Mouse (Mus musculus) liver, embryonic 14.5 days (tissue): ENCODE data around the gene H2afy. TPM values are rescaled to one million over a fixed set of nuclear protein-coding genes. Genes with fewer than 3 reads are reported as not detected.

Source experiments
- ATAC-seq: fragments of 200-750 bp; cut with Nextera tagmentation; 2 replicates; pipeline ENCODE4 v1.8.0; 2017; ENCODE audit warnings: moderate number of reproducible peaks, mild to moderate bottlenecking, moderate library complexity; ENCODE audit not compliant: insufficient read depth
- DNase-seq, 3 experiments: peaks; one replicate each; pipeline ENCODE4 v3.0.0-alpha.2; 2012 to 2013; ENCODE audit warnings: low read depth in 3 of 3, low spot score in 3 of 3
- H3K27ac ChIP-seq: fragments of 300-500 bp; sonication (generic); 2 replicates; pipeline ENCODE4 v1.5.1; 2014; ENCODE audit warnings: moderate library complexity, mild to moderate bottlenecking, control low read depth, inconsistent platforms
- H3K27me3 ChIP-seq: fragments of 300-500 bp; sonication (generic); 2 replicates; pipeline ENCODE4 v1.6.1; 2014; ENCODE audit warnings: mild to moderate bottlenecking, low read length, moderate library complexity; ENCODE audit not compliant: control insufficient read depth, insufficient read depth
- H3K36me3 ChIP-seq: fragments of 300-500 bp; sonication (generic); replicated peaks from 2 replicates; pipeline ENCODE4 v1.6.1; 2014; ENCODE audit warnings: low read depth; ENCODE audit not compliant: control insufficient read depth, insufficient read depth
- H3K4me1 ChIP-seq, 2 experiments: fragments of 200-500 bp in 1 of 2; fragments of 300-500 bp in 1 of 2; sonication (generic) in 1 of 2; replicated peaks; 2 replicates each; pipeline ENCODE4 v1.6.1; 2012 to 2014; ENCODE audit warnings: antibody characterized with exemption in 1 of 2, inconsistent platforms in 1 of 2, low read length in 1 of 2; ENCODE audit not compliant: control insufficient read depth in 2 of 2, insufficient read depth in 2 of 2
- H3K4me2 ChIP-seq: fragments of 300-500 bp; sonication (generic); 2 replicates; pipeline ENCODE4 v1.6.1; 2014; ENCODE audit warnings: low read depth, mild to moderate bottlenecking, control low read depth, moderate library complexity
- H3K4me3 ChIP-seq, 2 experiments: fragments of 200-500 bp in 1 of 2; fragments of 300-500 bp in 1 of 2; sonication (generic) in 1 of 2; 2 replicates each; pipeline ENCODE4 v1.5.1; 2012 to 2014; ENCODE audit warnings: low read depth in 2 of 2, low read length in 2 of 2, mild to moderate bottlenecking in 2 of 2, control low read depth in 1 of 2, inconsistent platforms in 1 of 2, moderate library complexity in 1 of 2; ENCODE audit not compliant: insufficient read depth in 1 of 2
- H3K9ac ChIP-seq: fragments of 300-500 bp; sonication (generic); replicated peaks from 2 replicates; pipeline ENCODE4 v1.6.1; 2014; ENCODE audit warnings: mild to moderate bottlenecking, control low read depth, moderate library complexity
- H3K9me3 ChIP-seq: fragments of 300-500 bp; sonication (generic); 2 replicates; pipeline ENCODE4 v1.6.1; 2016; ENCODE audit warnings: low read length, mixed read lengths; ENCODE audit not compliant: control insufficient read depth
- CTCF ChIP-seq: IDR thresholded peaks from 2 replicates; pipeline ENCODE4 v1.5.1; 2016; ENCODE audit warnings: antibody characterized with exemption, low read depth, control low read depth
- EP300 ChIP-seq: IDR thresholded peaks from 2 replicates; pipeline ENCODE4 v1.6.1; 2016; ENCODE audit warnings: antibody characterized with exemption, low read depth
- WGBS: fragments of 180-500 bp; shearing (Covaris S2); extraction: QIAGEN DNeasy Blood & Tissue Kit; methylation state at CpG from one replicate; pipeline ENCODE4 v1.1.7; 2014; ENCODE audit not compliant: insufficient replicate concordance; 5-methylcytosine and 5-hydroxymethylcytosine counted together
- polyA plus RNA-seq, 2 experiments: library from polyadenylated mRNA; depleted of rRNA in 1 of 2; stranded (reverse) in 1 of 2; unstranded in 1 of 2; fragments of >200 nt; fragmentation: Nextera tagmentation in 1 of 2; extraction: Ambion mirVana in 1 of 2; gene quantifications; 2 replicates each; pipeline versions ENCODE4 v1.2.1 to v1.2.3; 2012 to 2014

The H2afy gene
- polyA plus RNA-seq, 2 experiments: 68.7 to 79.0 TPM

DNA sequence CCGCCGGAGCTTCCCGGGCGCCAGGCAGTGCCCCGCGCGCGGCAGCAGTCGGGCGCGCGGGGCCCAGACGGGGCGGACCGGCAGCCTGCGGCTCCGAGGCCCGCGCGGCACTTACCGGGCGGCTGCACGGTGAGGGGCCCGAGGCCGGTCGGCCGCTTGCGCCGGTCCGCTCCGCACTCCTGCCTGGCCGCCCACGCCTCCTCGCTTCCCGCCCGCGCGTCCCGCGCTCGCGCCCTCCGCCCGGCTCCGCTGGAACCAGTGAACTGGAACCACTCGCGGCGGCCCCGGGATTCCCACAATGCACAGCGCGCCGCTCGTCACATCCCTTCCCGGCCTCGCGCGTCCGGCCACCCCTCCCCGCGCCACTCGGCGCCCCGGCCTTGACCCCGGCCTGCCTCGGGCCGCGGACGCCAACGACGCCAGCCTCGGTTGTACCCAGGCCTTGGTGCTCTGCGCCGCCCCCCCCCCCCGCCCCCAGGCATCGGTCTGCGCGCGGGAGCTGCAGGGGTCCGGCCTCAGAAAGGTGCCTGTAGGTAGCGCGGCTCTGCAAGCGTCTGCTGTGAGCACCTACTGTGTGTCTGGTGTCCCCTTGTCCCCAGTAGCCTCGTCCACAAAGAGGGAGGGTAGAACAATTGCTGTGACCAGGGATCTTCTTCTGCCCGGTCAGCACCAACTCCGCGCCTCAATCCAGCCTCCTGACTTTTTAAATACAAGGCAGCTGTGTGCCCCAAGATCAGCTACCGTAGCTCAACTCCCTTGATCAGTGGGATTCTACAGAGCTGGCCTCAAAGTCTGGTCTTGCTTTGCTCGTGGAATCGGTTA lies 719 bp downstream of the H2afy start:
- Histone ChIP-seq H3K36me3 (no peaks in the 10 kb centered on the region), H3K4me1 (peaks cover 0 to 14% of the 10 kb centered on the region in 2 experiments), H3K4me2 (peak overlapping the region; percentile 90), H3K9me3 (no peaks in the 10 kb centered on the region), H3K9ac (peak overlapping the region; percentile 88), H3K4me3 (peak overlapping the region; percentile 82 to 88), H3K27me3 (no peaks in the 10 kb centered on the region), H3K27ac (peak overlapping the region; percentile 18; the same call in 1 of the 2 replicates)
- WGBS: 2% methylated on average over 89 of the region's 89 CpGs
- DNase-seq (peak; percentile 52 to 58 (median 53)), ATAC-seq (peak; percentile 85)
- no peak for TF ChIP-seq EP300
- no peak for TF ChIP-seq CTCF

DNA sequence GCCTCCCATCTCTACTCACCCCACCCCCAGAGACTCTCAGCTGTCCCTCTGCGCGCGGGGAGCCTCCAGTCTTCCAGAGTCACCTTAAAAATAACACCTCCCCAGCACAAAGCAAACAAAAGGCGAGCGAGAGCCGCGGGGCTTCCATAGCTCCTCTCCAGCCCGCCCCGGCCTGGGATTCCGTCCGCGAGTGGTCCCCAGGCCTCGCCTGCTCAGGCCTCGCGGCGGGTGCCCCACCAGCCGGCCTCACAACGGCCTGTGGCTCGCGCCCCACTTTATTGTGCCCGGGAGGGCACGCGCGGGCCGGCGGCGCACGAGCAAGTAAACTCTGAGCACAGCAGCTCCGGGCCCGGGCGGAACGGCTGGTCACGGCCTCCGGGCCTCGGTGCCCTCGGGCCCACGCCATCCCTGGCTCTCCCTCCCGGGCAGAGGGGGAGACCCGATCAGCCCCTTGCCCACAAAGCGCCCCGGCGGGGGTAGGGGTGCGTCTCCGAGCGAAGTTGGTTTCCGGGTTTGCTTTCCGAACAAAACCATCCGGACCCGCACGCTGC lies 1.5 kb downstream of the H2afy start:
- under 1% methylated on average over 50 of the region's 50 CpGs for WGBS
- no peak for DNase-seq
- peak; percentile 42 for ATAC-seq
- Histone ChIP-seq H3K9me3 (no peaks in the 10 kb centered on the region), H3K4me2 (peak overlapping the region; percentile 90), H3K4me3 (peak overlapping the region; percentile 82 to 88), H3K36me3 (no peaks in the 10 kb centered on the region), H3K9ac (peak overlapping the region; percentile 88), H3K4me1 (peaks cover 0 to 14% of the 10 kb centered on the region in 2 experiments), H3K27ac (peak overlapping the region; percentile 18; the same call in 1 of the 2 replicates), H3K27me3 (no peaks in the 10 kb centered on the region)
- TF ChIP-seq EP300 (no peak), CTCF (no peak)

DNA sequence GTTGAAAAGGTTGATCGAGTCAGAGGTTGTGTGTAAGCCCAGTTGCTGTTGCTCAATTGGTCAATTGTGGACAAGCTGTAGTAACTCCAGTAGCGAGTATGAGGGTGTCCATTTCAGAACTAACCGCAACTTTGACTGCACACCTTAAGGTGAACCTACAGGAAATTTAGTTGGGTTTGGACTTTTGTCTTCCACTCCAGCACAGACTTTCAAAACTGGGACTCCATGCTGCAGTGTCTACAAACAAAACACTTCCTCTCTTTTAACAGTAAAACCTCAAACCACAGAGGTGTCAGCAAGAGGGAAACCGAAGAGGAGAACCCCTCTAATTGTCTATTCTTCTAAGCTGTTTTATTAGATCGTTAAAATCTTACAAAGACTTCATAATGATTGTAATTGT lies 2.1 kb downstream of the H2afy start:
- peak overlapping the region; percentile 90 for H3K4me2 ChIP-seq
- H3K9ac ChIP-seq: peak overlapping the region; percentile 31
- DNase-seq (no peak), ATAC-seq (no peak)
- peak overlapping the region; percentile 82 to 88 for H3K4me3 ChIP-seq
- TF ChIP-seq EP300: no peak
- no peak for TF ChIP-seq CTCF
- no peaks in the 10 kb centered on the region for H3K36me3 ChIP-seq
- H3K4me1 ChIP-seq: peaks cover 0 to 14% of the 10 kb centered on the region in 2 experiments
- no peaks in the 10 kb centered on the region for H3K9me3 ChIP-seq
- WGBS: 15% methylated on average over 5 of the region's 5 CpGs
- H3K27ac ChIP-seq: no peak overlapping the region
- H3K27me3 ChIP-seq: no peaks in the 10 kb centered on the region

DNA sequence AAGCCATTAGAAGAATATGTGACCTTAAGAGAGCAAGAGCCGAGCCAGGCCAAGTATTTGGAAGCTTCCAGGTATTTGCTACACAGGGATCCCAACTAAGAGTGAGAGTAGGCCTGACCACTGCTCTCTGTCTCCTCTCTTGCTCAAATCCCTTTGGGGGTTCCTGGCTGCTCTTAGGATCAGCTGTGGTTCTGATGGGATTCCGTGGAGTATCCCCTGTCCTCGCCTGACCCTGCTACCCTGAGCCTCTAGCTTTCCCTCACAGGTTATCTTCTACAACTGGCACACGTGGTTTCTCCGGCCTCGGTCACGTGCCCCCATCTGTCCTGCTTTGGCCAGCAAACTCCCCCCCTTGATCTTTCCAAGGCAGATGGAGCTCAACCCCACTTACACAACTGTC lies 3.2 kb downstream of the H2afy start:
- H3K4me3 ChIP-seq: no peak overlapping the region; a peak in 1 of 4 replicates
- peaks cover 0 to 14% of the 10 kb centered on the region in 2 experiments for H3K4me1 ChIP-seq
- TF ChIP-seq EP300: no peak
- TF ChIP-seq CTCF: no peak
- no peak for ATAC-seq
- no peak overlapping the region for H3K27ac ChIP-seq
- H3K9me3 ChIP-seq: no peaks in the 10 kb centered on the region
- DNase-seq: no peak
- 29% methylated on average over 7 of the region's 7 CpGs for WGBS
- H3K9ac ChIP-seq: no peak overlapping the region
- no peaks in the 10 kb centered on the region for H3K36me3 ChIP-seq
- H3K4me2 ChIP-seq: peak overlapping the region; percentile 90
- no peaks in the 10 kb centered on the region for H3K27me3 ChIP-seq

DNA sequence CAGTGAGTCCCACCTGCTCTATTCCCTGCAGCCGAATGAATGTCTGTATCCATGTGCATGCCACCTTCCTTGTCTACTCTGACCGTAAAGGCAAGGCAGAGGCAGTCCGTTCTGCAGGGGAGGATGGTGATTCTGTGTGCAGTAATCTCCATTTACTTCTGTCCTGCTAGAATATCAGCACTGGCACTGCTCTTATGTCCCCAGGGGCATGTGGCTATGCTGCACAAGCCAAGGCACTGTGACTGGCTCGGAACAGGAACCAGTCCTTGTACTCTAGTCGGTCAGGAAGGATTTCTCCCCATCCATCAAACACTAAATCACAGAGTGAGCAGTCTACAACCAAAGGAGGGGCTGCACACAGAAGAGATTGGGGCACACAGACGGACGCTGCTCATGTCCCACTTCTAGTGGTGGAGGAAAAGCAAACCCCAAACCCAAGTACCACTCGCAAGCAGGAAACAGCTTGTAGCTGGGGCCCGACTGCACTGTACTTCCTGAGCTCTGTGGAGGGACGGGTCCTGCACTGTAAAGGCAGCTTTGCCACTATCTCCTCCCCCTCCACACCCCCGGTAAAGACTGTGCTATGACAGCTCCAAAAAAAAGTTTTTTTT lies 3.7 kb downstream of the H2afy start:
- Histone ChIP-seq H3K4me2 (peak overlapping the region; percentile 90; the same call in 1 of the 2 replicates), H3K36me3 (peaks cover 4% of the 10 kb centered on the region), H3K4me1 (peaks cover 0 to 14% of the 10 kb centered on the region in 2 experiments), H3K27me3 (no peaks in the 10 kb centered on the region), H3K9ac (no peak overlapping the region), H3K4me3 (no peak overlapping the region), H3K27ac (no peak overlapping the region), H3K9me3 (no peaks in the 10 kb centered on the region)
- ATAC-seq (no peak), DNase-seq (no peak)
- WGBS: 32% methylated on average over 11 of the region's 11 CpGs
- TF ChIP-seq CTCF: no peak
- TF ChIP-seq EP300: no peak
